Mouse (Mus musculus) adrenal gland, adult 18-20 months (tissue): ENCODE results near the gene Ccdc82. TPM values are rescaled to one million over a fixed set of nuclear protein-coding genes. Genes with fewer than 3 reads are reported as not detected.

Source experiments
- DNase-seq, 2 experiments: peaks; one replicate each; pipeline ENCODE4 v3.0.0; 2021 to 2022; ENCODE audit warnings: low spot score in 2 of 2
- total RNA-seq, 2 experiments: library from RNA; stranded (reverse); gene quantifications; 1 replicate in 1 of 2; 2 replicates in 1 of 2; pipeline ENCODE4 v1.2.3; 2021

The Ccdc82 gene
- total RNA-seq, 2 experiments from 2014 or later = 14.4 to 15.2 TPM

- DNase-seq = no peak
Observed at GRCm38 (mm10) chr9:13298513-13298878, 51.7 kb downstream of the Ccdc82 start.

- DNase-seq = no peak
Observed at GRCm38 (mm10) chr9:13299190-13299589, 52.4 kb downstream of the Ccdc82 start.

- DNase-seq = peak in 1 of 2 experiments; percentile 32
Observed at GRCm38 (mm10) chr9:13300041-13300441, 53.3 kb downstream of the Ccdc82 start.

- no peak for DNase-seq
Observed at GRCm38 (mm10) chr9:13300891-13301782, 54.4 kb downstream of the Ccdc82 start.

DNA sequence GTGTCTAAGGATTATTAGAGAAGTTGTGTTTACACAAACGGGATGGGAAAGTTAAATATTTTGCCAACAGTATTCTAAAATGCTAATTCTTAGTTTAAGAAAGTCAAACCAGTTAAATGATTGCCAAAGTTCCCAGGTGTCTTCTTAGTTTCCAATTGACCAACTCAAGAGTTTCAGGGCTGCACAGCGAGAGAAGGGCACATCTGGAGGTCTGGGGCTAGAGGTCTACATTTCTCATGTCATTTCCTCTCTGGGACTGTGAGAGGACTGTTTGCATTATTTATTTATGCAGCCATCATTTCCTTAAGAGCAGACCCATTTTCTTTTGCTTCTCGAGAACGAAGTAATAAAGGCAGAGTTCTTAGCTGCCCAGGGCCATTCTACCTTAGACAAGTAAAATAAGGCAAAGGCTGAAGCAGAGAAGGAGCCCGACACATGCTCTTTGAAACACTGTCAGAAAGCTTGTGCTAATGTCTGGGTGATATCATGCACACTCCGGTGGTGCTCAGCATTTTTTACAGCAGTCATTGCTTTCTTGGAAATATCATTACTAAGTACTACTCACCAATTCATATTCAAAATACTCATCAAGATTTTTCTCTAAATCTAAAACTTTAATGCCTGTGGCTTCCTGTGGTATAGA, 55.5 kb downstream of the Ccdc82 start:
- DNase-seq = no peak

- DNase-seq = no peak
Observed at GRCm38 (mm10) chr9:13303099-13303771, 56.5 kb downstream of the Ccdc82 start.

- peak; percentile 24 to 36 for DNase-seq
Observed at GRCm38 (mm10) chr9:13303976-13304375, 57.2 kb downstream of the Ccdc82 start.

GRCm38 (mm10) chr9:13306471-13306870, 59.7 kb downstream of the Ccdc82 start:
- DNase-seq = no peak

DNA sequence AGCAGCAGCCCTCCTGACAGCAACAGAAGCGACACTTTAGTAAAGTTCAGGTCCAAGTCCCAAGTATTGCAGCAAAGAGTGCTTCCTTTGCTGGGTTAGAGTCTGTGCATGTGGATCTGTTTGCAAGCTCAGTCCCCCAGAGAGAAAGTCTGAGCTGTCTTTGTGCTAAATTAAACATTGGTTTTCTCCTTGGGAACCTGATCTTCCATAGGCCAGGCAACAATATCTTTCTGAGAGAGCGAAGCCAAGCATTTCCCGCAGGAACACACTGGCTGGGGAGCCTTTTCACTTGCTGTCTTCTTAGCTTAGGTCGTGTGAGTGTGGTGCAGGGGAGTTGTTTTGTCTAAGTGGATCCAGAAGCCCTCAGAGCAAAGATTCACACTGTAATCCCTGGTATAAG, 60.5 kb downstream of the Ccdc82 start:
- no peak for DNase-seq

GRCm38 (mm10) chr9:13308718-13309117, 62.0 kb downstream of the Ccdc82 start:
- no peak for DNase-seq

- no peak for DNase-seq
Observed at GRCm38 (mm10) chr9:13309807-13310206, 63.1 kb downstream of the Ccdc82 start.

GRCm38 (mm10) chr9:13310236-13310635, 63.5 kb downstream of the Ccdc82 start:
- no peak for DNase-seq

DNA sequence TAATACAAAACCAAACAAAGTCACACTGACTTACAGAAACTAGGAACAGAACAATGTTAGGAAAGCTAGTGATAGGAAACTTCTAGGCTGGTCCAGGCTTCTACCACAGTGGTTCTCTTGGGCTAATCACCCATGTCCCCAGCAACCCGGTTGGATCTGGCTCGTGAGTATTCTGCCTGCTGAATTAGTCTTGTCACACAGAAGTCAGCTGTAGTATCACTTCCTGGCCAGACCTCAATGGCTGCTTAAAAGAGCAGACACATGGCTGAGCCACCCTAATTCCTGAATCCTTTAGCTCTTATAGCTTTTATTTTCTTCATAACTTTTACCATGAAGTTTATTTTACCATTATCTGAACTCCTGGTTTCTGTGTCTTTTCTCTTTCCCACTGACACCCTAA, 64.3 kb downstream of the Ccdc82 start:
- no peak for DNase-seq

GRCm38 (mm10) chr9:13313923-13314322, 67.2 kb downstream of the Ccdc82 start:
- DNase-seq = no peak

DNA sequence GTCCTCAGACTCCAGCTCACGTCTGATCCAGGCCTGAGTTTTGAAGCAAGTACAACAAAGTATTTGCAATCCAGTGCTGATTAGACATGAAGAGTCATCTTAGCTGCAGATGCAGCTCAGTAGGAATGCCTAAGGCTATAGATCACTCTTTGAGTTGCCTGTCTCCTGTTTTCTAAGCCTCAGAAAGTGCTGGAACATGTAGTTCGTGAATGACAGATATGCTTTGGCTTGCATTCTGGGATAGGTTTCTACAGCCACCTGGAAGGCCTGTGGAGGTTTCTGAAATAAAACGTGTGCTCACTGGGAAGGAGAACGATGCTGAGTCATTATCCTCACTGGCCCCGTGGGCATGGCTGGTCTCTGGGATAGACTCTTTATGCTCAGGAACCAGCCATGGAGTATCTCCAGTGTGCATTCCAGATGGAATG, 67.8 kb downstream of the Ccdc82 start:
- DNase-seq = no peak

DNA sequence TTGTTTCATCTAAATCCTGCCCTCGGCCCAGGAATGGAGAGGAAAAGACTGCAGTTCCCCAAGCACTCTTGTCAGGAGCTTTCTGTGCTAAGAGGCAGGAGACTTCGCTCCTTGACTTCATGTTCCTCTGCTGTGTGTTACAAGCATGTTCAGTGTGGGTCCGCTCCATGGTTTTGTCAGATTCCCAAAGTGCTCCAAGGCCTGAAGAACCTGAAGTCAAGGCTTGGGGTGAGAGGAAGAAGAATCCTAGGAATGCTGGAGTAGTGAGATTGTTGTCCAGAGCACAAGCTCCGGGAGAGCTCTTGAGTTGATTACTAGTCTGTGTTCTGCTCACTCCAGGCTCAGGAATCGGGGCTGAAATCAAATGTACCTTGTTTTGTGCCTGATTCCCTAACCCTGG, 68.6 kb downstream of the Ccdc82 start:
- no peak for DNase-seq

DNA sequence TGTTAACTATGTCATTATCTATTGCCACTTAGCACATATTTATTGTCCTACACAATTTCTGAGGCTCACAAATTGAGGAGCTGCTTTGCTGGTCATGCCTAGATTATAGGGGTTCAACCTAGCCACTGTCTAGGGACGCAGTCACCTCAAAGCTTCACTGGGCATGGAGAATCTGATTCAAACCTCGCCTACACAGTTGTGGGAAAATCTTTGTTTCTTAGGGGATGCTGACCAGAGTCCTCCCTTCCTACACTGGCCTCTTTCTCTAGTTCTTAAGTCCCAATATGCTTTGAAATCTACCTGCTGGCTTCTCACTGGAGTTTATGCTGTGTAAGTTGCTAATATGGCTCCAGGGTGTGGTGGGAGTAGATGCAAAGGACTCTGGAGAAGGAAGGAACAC, 72.8 kb downstream of the Ccdc82 start:
- no peak for DNase-seq

DNA sequence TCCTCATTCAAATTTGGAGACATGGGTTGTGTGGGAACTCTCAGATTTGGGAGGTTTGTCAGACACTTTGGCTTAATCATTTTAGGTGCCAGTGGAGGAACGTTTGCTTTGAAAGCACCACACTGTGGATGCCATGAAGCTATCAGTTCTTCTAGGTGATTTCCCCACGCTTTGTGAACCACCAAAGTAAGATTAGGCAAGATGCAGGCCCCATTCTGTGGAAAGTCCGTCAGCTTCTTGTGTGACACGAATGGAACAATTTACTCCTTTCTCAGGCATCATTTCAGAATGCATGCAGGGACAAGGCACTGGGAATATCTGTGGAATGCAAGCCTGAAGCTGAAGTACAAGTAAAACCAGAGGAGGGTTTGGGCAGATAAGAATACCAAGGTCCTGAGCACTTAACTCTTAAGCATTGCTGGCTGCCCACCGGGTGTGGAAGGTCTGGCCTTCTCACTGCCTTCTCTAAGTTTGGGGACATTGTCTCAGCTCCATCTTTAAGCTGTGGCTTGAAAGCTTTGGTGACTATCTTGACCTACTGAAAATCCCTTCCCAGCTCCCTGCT, 74.1 kb downstream of the Ccdc82 start:
- no peak for DNase-seq

GRCm38 (mm10) chr9:13323074-13323473, 76.3 kb downstream of the Ccdc82 start:
- DNase-seq = no peak

DNA sequence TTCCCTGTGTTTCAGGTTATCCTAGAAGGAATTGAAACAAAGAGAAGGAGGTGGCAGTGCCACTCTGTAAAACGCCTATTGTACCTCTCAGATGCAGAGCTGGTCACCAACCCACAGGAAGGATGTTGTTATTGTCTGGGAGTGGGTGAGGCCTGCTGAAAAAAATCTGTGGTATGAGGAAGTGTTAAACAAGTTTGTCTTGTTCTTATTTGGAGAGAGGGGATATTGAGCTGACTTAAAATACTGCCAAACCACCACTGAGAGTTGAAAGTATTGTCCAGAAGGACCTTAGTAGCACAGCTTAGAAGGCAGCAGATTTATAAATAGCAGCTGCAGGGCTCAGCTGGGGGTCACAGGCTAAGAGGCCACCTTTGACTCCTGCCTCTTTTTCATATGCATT, 76.9 kb downstream of the Ccdc82 start:
- no peak for DNase-seq
